Mouse (Mus musculus): ENCODE results near the gene Rab24.
A peak's percentile ranks its signal among the peaks of the same experiment; 100 is the strongest.

The Rab24 gene

GRCm38 (mm10) chr13:55321434-55322129, at the start of gene Rab24:
Gene Rab24, minus strand, starts transcription at chr13:55321946.
- peak; percentile 73 for ATAC-seq (ENCODE audit: low TSS enrichment)

- ATAC-seq (ENCODE audit: low TSS enrichment), result peak; percentile 58
These were observed 49.4 kb upstream of the Rab24 start for GRCm38 (mm10) chr13:55371007-55371681.

GRCm38 (mm10) chr13:55370234-55370633, 48.5 kb upstream of the Rab24 start:
- ATAC-seq (ENCODE audit: low TSS enrichment), result no peak

- peak; percentile 66 for ATAC-seq (ENCODE audit: low TSS enrichment)
These were observed 47.9 kb upstream of the Rab24 start, which contains the start of gene Rgs14 for GRCm38 (mm10) chr13:55369531-55370114. Gene Rgs14, plus strand, starts transcription at chr13:55369732.

- ATAC-seq (ENCODE audit: low TSS enrichment), result no peak
These were observed 46.7 kb upstream of the Rab24 start for GRCm38 (mm10) chr13:55368401-55368800.

GRCm38 (mm10) chr13:55362453-55363060, 40.8 kb upstream of the Rab24 start, which contains the start of gene Lman2:
Gene Lman2, minus strand, starts transcription at chr13:55362783.
- peak; percentile 98 for ATAC-seq (ENCODE audit: low TSS enrichment)

GRCm38 (mm10) chr13:55361974-55362452, 40.3 kb upstream of the Rab24 start:
- ATAC-seq (ENCODE audit: low TSS enrichment), result peak; percentile 17; the same call in 1 of the 2 replicates

- ATAC-seq (ENCODE audit: low TSS enrichment), result no peak
These were observed 39.4 kb upstream of the Rab24 start for GRCm38 (mm10) chr13:55361145-55361544.

- no peak for ATAC-seq (ENCODE audit: low TSS enrichment)
These were observed 25.0 kb upstream of the Rab24 start for GRCm38 (mm10) chr13:55346745-55347144.

- peak; percentile 77 for ATAC-seq (ENCODE audit: low TSS enrichment)
These were observed 22.5 kb upstream of the Rab24 start for GRCm38 (mm10) chr13:55344286-55344685.

GRCm38 (mm10) chr13:55342469-55342868, 20.7 kb upstream of the Rab24 start:
- no peak for ATAC-seq (ENCODE audit: low TSS enrichment)

GRCm38 (mm10) chr13:55339259-55339658, 17.5 kb upstream of the Rab24 start:
- no peak for ATAC-seq (ENCODE audit: low TSS enrichment)

GRCm38 (mm10) chr13:55338131-55339054, 16.6 kb upstream of the Rab24 start:
- ATAC-seq (ENCODE audit: low TSS enrichment), result peak; percentile 41; the same call in 1 of the 2 replicates

GRCm38 (mm10) chr13:55337341-55337975, 15.7 kb upstream of the Rab24 start:
- no peak for ATAC-seq (ENCODE audit: low TSS enrichment)

GRCm38 (mm10) chr13:55335701-55336100, 14.0 kb upstream of the Rab24 start:
- no peak for ATAC-seq (ENCODE audit: low TSS enrichment)

- ATAC-seq (ENCODE audit: low TSS enrichment), result no peak
These were observed 10.6 kb upstream of the Rab24 start for GRCm38 (mm10) chr13:55332331-55332730.

GRCm38 (mm10) chr13:55330567-55331400, 9.0 kb upstream of the Rab24 start:
- no peak for ATAC-seq (ENCODE audit: low TSS enrichment)

- ATAC-seq (ENCODE audit: low TSS enrichment), result peak; percentile 45
These were observed 8.2 kb upstream of the Rab24 start, which contains the start of gene Mxd3 for GRCm38 (mm10) chr13:55329683-55330566. Gene Mxd3, minus strand, starts transcription at chr13:55329823.

Data from frontal cortex, adult (tissue).